Mouse (Mus musculus) R1 (cell line): Measurements from ENCODE around the gene Lipt2.

ENCODE experiments used
- DNase-seq: peaks from one replicate; pipeline ENCODE4 v3.0.0-alpha.2; 2018; ENCODE audit warnings: low read depth, low spot score

The Lipt2 gene

DNA sequence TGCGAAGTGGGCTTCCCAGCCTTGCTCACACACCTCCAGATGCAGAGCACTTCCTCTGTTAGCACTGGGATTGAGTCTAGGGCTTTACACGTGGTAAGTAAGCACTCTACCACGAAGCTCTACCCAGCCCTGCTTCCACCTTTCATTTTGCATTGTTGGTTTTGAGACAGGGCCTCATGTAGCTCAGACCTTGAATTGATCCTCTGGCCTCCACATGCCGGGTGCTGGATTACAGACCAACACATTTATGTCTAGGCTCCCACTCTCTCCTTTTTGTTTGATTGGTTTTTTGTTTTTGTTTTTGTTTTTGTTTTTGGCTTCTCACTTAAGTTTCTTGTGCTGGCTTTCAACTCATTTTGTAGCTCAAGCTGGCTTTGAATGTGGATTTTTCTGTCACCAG lies 11.7 kb downstream of the Lipt2 start:
- DNase-seq, result no peak

DNA sequence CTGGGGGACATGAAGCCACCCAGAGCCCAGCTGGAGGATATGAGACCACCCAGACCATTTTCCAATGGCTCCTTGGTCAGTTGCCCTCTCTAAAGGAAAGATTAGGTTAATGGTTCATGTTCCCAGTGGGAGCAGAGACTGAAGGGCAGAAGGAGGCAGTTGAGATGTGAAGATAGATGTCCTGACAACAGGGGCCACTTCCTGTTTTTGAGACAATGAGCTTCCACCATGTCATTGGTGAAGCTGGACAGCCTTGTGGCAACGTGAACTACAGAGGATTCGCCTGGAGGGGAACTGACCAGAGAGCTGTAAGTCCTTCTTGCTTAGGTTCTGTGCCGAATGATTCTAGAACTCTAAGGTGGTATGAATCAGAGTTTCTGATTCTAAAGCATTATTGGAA lies 17.2 kb downstream of the Lipt2 start, which contains the start of gene Kcne3:
Kcne3 (plus strand) TSS at position 234 of the 400 bp plus-strand sequence.
- DNase-seq, result no peak

- peak; percentile 66 for DNase-seq
Measured at GRCm38 (mm10) chr7:100178016-100178890, 19.2 kb downstream of the Lipt2 start.

DNA sequence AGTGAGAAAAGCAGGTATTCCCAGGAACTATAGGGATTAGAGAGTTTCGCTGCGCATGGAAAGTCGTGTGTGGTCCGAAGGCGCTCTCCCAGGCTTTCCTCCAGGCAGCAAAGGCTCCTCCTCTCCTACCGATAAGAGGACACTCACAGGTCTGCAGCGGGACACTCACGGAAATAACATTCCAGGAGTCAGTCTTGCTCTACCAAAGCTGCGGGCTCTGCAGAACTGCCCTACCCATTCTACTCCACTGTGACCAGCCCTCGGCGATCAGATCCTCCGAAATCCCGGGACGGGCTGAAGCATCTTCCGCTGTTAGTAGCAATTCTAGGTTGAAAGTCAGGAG lies 19.8 kb downstream of the Lipt2 start:
- peak; percentile 22 for DNase-seq

GRCm38 (mm10) chr7:100179394-100179793 lies 20.3 kb downstream of the Lipt2 start:
- no peak for DNase-seq

- no peak for DNase-seq
Measured at GRCm38 (mm10) chr7:100179836-100180407, 20.8 kb downstream of the Lipt2 start.

GRCm38 (mm10) chr7:100181176-100181575 lies 22.1 kb downstream of the Lipt2 start:
- no peak for DNase-seq

DNA sequence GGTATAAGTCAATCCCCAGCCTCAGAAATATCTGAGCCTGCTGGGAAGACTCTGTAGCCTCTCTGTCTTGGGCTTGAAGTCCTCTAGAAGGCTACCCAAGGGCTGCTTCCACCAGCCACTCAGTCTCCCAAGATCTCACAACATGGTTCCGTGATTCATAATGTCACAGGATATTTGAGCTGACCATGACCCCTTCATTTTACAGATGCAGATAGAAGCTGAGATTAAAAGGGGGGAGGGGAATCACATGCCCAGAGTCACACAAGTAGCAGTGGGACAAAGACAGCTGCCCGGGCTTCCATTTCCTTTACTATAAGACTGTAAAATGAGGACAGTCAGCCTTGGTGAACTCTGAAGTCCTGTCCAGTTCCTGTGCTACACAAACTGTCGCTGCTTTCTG lies 22.5 kb downstream of the Lipt2 start:
- no peak for DNase-seq

GRCm38 (mm10) chr7:100182388-100182787 lies 23.3 kb downstream of the Lipt2 start:
- DNase-seq, result no peak

GRCm38 (mm10) chr7:100187601-100188000 lies 28.5 kb downstream of the Lipt2 start:
- peak; percentile 33 for DNase-seq

DNA sequence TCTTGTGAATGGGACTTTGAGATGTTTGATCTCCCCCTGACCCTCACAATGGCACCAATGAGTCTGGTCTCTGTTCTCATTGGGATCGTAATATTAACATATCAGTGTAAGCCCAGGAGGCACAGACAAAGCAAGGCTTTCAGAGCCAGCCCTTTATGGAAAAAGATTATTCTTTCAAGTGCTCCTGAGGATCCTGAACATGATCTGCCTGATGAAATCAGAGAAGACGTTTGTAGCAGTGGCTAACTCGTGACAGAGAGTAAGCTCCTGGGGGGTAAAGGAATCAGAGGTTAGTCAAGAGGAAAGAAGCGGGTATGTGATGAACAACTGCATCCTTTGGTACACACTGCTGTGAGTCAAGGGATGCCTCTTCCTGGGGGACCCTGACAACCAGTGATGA lies 31.1 kb downstream of the Lipt2 start:
- no peak for DNase-seq

GRCm38 (mm10) chr7:100190778-100191177 lies 31.7 kb downstream of the Lipt2 start:
- DNase-seq, result peak; percentile 40

DNA sequence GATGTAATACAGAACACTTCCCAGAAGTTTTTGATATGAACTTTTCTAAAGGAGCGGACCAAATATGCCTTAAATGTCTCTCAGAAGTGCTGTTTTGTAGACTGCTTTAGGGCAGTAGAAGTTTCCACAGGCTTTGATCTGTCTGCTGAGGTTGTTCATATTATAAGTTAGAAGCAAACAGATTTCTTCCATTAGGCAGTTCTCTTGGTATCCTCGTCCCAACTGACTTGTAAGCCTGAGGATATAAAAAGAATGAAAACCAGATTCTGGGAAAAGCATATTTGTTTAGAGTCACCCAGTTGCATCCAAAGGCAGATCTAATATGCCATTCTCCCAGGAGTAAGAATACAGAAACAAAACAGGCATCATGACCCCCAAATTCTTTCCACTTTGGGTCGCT lies 42.1 kb downstream of the Lipt2 start:
- no peak for DNase-seq

- DNase-seq, result no peak
Measured at GRCm38 (mm10) chr7:100203616-100204015, 44.5 kb downstream of the Lipt2 start.

DNA sequence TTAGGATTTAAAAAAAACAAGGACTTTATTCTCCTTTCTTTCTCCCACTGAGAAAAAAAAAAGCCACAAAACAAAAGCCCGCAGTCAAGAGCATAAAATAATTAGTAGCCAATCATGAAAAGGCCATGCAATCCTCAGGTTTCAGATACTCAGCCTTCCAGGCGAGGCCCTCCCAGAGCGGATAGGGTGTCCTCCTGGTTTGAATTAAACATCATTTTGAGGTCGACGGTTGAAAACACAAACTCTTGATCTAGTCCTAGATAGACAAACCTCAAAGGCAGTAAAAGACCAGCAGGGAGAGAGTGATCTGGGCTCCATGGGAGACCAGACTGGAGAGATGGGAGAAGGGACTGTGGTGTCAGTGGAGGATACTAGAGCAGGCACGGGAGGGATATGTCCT lies 45.8 kb downstream of the Lipt2 start:
- no peak for DNase-seq

DNA sequence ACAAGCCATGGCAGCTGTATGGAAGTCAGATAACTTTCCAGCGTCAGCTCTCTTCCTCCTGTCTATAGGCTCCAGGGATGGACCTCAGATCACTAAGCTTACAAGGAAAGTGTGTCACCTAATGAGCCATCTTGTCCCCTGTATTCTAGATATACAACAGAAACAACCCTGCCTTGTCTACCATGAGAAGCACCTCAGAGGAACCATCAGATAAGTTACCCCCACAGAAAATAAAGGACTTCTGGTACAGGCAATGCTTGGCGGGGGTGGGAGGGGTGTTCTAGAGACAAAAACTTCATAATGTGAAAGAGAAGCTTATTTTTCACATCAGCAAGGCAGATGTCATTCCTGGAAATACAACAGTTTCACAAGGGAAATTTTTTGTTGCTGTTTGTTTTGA lies 47.1 kb downstream of the Lipt2 start:
- no peak for DNase-seq

DNA sequence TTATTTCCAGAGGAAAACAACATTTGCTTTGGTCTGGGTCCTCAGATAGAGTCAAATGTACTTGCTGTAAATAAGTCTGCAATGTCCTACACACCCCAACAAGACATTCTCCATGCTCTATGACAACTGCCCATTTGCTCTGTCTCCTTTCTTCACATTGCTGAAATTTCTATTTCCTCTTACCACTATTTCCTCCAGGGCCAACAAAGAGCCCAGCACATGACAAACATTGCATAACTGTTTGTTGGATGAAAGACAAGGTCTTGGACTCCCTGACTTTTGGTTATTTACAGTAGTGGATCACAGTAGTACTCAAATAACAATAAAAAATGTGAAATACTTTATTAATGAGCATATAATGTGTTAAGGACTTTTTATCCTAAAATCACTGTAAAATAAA lies 48.8 kb downstream of the Lipt2 start:
- DNase-seq, result no peak
